Mouse (Mus musculus): ENCODE measurements around the gene Rae1. TPM values are rescaled to one million over a fixed set of nuclear protein-coding genes. Genes with fewer than 3 reads are reported as not detected.
A peak's percentile ranks its signal among the peaks of the same experiment; 100 is the strongest.

Gene Rae1
- total RNA-seq, 2 experiments from 2014 or later, result 11.4 to 12.8 TPM

- intact Hi-C loops (cut with DNase I), result loop anchor here (1.0 kb wide), 1 partner anchor 57 kb away; no protein-coding TSS in a partner anchor
- no peak for DNase-seq
These were observed 24.5 kb downstream of the Rae1 start for GRCm38 (mm10) chr2:173024392-173024791.

GRCm38 (mm10) chr2:173024938-173025337, 25.0 kb downstream of the Rae1 start:
- intact Hi-C loops (cut with DNase I), result loop anchor here (1.0 kb wide), 1 partner anchor 56 kb away; no protein-coding TSS in a partner anchor
- DNase-seq, result no peak

- intact Hi-C loops (cut with DNase I), result no loop called here
- DNase-seq, result no peak
These were observed 26.4 kb downstream of the Rae1 start for GRCm38 (mm10) chr2:173026286-173026685.

- no peak for DNase-seq
These were observed 26.8 kb downstream of the Rae1 start for GRCm38 (mm10) chr2:173026688-173027131.

GRCm38 (mm10) chr2:173027169-173027823, 27.4 kb downstream of the Rae1 start:
- intact Hi-C loops (cut with DNase I), result no loop called here
- DNase-seq, result no peak

More at GRCm38 (mm10) chr2:173026688-173027131, 26.8 kb downstream of the Rae1 start:
- intact Hi-C loops (cut with DNase I), result no loop called here

GRCm38 (mm10) chr2:173027824-173028495, 28.0 kb downstream of the Rae1 start:
- intact Hi-C loops (cut with DNase I), result no loop called here
- peak in 1 of 2 experiments; percentile 36 for DNase-seq

- no peak for DNase-seq
- intact Hi-C loops (cut with DNase I), result no loop called here
These were observed 28.7 kb downstream of the Rae1 start for GRCm38 (mm10) chr2:173028508-173029031.

GRCm38 (mm10) chr2:173030591-173031338, 30.8 kb downstream of the Rae1 start:
- intact Hi-C loops (cut with DNase I), result no loop called here
- no peak for DNase-seq

GRCm38 (mm10) chr2:173033531-173033930, 33.6 kb downstream of the Rae1 start:
- no peak for DNase-seq
- intact Hi-C loops (cut with DNase I), result no loop called here

- intact Hi-C loops (cut with DNase I), result no loop called here
- no peak for DNase-seq
These were observed 35.1 kb downstream of the Rae1 start for GRCm38 (mm10) chr2:173034998-173035397.

GRCm38 (mm10) chr2:173035653-173036052, 35.7 kb downstream of the Rae1 start:
- no peak for DNase-seq
- intact Hi-C loops (cut with DNase I), result no loop called here

GRCm38 (mm10) chr2:173036055-173036454, 36.1 kb downstream of the Rae1 start:
- no peak for DNase-seq
- intact Hi-C loops (cut with DNase I), result no loop called here

GRCm38 (mm10) chr2:173036611-173037010, 36.7 kb downstream of the Rae1 start:
- no peak for DNase-seq
- intact Hi-C loops (cut with DNase I), result no loop called here

- no peak for DNase-seq
- intact Hi-C loops (cut with DNase I), result no loop called here
These were observed 37.4 kb downstream of the Rae1 start for GRCm38 (mm10) chr2:173037347-173037746.

- no peak for DNase-seq
These were observed 38.1 kb downstream of the Rae1 start for GRCm38 (mm10) chr2:173037827-173038607.

GRCm38 (mm10) chr2:173039041-173039440, 39.1 kb downstream of the Rae1 start:
- intact Hi-C loops (cut with DNase I), result no loop called here

More at GRCm38 (mm10) chr2:173037827-173038607, 38.1 kb downstream of the Rae1 start:
- intact Hi-C loops (cut with DNase I), result no loop called here

GRCm38 (mm10) chr2:173040803-173041202, 40.9 kb downstream of the Rae1 start:
- no peak for DNase-seq
- intact Hi-C loops (cut with DNase I), result loop anchor here (5.0 kb wide), 1 partner anchor 41 kb away; no protein-coding TSS in a partner anchor

More at GRCm38 (mm10) chr2:173039041-173039440, 39.1 kb downstream of the Rae1 start:
- no peak for DNase-seq

- intact Hi-C loops (cut with DNase I), result loop anchor here (5.0 kb wide), 1 partner anchor 41 kb away; no protein-coding TSS in a partner anchor
- no peak for DNase-seq
These were observed 41.3 kb downstream of the Rae1 start for GRCm38 (mm10) chr2:173041242-173041641.

GRCm38 (mm10) chr2:173041893-173042292, 42.0 kb downstream of the Rae1 start:
- DNase-seq, result no peak
- intact Hi-C loops (cut with DNase I), result loop anchor here (5.0 kb wide), 1 partner anchor 40 kb away; no protein-coding TSS in a partner anchor
